Mouse (Mus musculus) myocyte (in vitro differentiated cells): ENCODE measurements around the gene Plin3. TPM values are rescaled to one million over a fixed set of nuclear protein-coding genes. Genes with fewer than 3 reads are reported as not detected.

Source experiments
- H3K27me3 ChIP-seq: one replicate; pipeline ENCODE4 v1.6.1; 2011; ENCODE audit not compliant: control insufficient read depth, insufficient read depth, insufficient read length
- H3K36me3 ChIP-seq: one replicate; pipeline ENCODE4 v1.6.1; 2011; ENCODE audit not compliant: control insufficient read depth, insufficient read depth
- H3K4me2 ChIP-seq: one replicate; pipeline ENCODE4 v1.6.1; 2011; ENCODE audit warnings: low read depth, control low read depth
- H3K4me3 ChIP-seq: one replicate; pipeline ENCODE4 v1.5.1; 2011; ENCODE audit warnings: mild to moderate bottlenecking, control low read depth, moderate library complexity
- H3K79me2 ChIP-seq: one replicate; pipeline ENCODE4 v1.6.1; 2011; ENCODE audit not compliant: control insufficient read depth, insufficient read depth
- H3ac ChIP-seq: one replicate; pipeline ENCODE4 v1.6.1; 2011; ENCODE audit not compliant: control insufficient read depth, insufficient read length
- CEBPB ChIP-seq: IDR thresholded peaks from 2 replicates; pipeline ENCODE4 v1.6.1; 2011; ENCODE audit warnings: mild to moderate bottlenecking, moderate library complexity; ENCODE audit not compliant: poor library complexity, insufficient read depth, severe bottlenecking
- E2F4 ChIP-seq: IDR thresholded peaks from one replicate; pipeline ENCODE4 v1.6.1; 2011; ENCODE audit warnings: mild to moderate bottlenecking, control low read depth, moderate library complexity; ENCODE audit not compliant: insufficient read depth
- MAX ChIP-seq: IDR thresholded peaks from one replicate; pipeline ENCODE4 v1.6.1; 2011; ENCODE audit warnings: low read depth, mild to moderate bottlenecking, control low read depth
- MYOD1 ChIP-seq, 3 experiments: IDR thresholded peaks; one replicate each; pipeline ENCODE4 v1.6.1; 2011; ENCODE audit warnings: control low read depth in 2 of 3, low read depth in 2 of 3, mild to moderate bottlenecking in 2 of 3, moderate library complexity in 1 of 3; ENCODE audit not compliant: insufficient read length in 2 of 3, control insufficient read depth in 1 of 3
- MYOG ChIP-seq, 3 experiments: IDR thresholded peaks; one replicate each; pipeline ENCODE4 v1.6.1; 2011; ENCODE audit warnings: control low read depth in 2 of 3, low read depth in 2 of 3, mild to moderate bottlenecking in 2 of 3; ENCODE audit not compliant: insufficient read length in 2 of 3, control insufficient read depth in 1 of 3, insufficient read depth in 1 of 3
- POLR2A ChIP-seq: IDR thresholded peaks from one replicate; pipeline ENCODE4 v1.6.1; 2011; ENCODE audit warnings: low read depth, mild to moderate bottlenecking, control low read depth, moderate library complexity; ENCODE audit not compliant: insufficient read length
- POLR2AphosphoS2 ChIP-seq: IDR thresholded peaks from one replicate; pipeline ENCODE4 v1.6.1; 2011; ENCODE audit warnings: low read depth, control low read depth; ENCODE audit not compliant: insufficient read length
- REST ChIP-seq: IDR thresholded peaks from one replicate; pipeline ENCODE4 v1.6.1; 2011; ENCODE audit warnings: mild to moderate bottlenecking, control low read depth, moderate library complexity; ENCODE audit not compliant: insufficient read depth, insufficient read length
- SRF ChIP-seq: IDR thresholded peaks from one replicate; pipeline ENCODE4 v1.6.1; 2011; ENCODE audit warnings: low read depth; ENCODE audit not compliant: control insufficient read depth, insufficient read length
- TCF12 ChIP-seq: IDR thresholded peaks from one replicate; pipeline ENCODE4 v1.6.1; 2011; ENCODE audit warnings: mild to moderate bottlenecking, control low read depth; ENCODE audit not compliant: poor library complexity, insufficient read depth, severe bottlenecking
- TCF3 ChIP-seq: IDR thresholded peaks from one replicate; pipeline ENCODE4 v1.6.1; 2011; ENCODE audit warnings: low read depth, control low read depth; ENCODE audit not compliant: insufficient read length
- USF1 ChIP-seq: IDR thresholded peaks from one replicate; pipeline ENCODE4 v1.6.1; 2011; ENCODE audit warnings: low read depth, mild to moderate bottlenecking, control low read depth, moderate library complexity
- polyA plus RNA-seq: library from polyadenylated mRNA; unstranded; fragments of >200 nt; fragmentation: generic; extraction: Trizol; gene quantifications from one replicate; pipeline ENCODE4 v1.2.1, GENCODE M21; 2012; ENCODE audit warnings: missing spikeins

The Plin3 gene
- polyA plus RNA-seq, 1 experiment = 44.8 TPM

DNA sequence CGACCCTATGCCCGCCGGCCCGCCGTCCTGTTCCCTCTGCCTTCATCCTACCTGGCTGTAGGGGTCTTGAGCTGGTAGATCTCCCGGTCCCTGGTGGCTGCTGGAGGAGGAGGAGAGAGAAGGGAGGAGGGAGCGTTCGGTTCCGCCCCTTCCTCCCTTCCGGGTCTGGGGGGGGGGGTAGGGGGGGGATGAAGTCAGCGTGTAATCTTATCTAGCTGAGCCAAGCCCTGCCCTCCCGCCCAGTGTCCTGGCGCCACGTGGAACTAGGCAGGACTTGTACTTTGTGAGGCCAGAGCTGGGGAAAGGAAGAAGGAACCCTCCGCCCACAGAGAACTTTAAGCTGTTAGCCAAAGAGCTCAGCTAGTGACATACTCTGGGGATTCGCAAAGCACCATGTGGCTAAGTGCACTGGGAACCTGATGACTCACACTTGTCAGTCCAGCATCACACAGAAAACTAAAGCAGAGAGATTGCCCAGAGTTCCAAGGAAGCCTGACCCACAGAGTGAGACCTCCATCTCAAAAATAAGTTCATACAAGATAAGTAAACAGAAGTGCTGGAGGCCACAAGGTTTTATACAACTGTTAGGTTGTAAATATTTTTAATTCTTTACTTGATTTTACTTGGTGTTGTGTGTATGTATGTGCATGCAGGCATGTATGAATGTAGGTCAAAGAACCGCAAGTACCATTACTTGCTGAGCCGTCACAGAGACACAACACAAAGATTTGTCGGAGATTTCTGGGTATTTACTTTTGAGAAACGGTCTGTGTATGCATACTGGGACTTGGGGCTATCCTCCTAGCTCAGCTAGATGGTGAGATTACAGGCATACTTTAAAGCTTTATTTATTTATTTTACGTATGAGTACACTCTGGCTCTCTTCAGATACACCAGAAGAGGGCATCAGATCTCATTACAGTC lies 15.8 kb downstream of the Plin3 start, which contains the start of gene Ticam1:
Gene Ticam1, minus strand, starts transcription at position 144 of the 924 bp plus-strand sequence.
- no peak for TF ChIP-seq MYOD1 (IDR thresholded peaks at IDR 0.05; ENCODE audit: control insufficient read depth in 1 of 3, insufficient read length in 2 of 3, low read depth in 2 of 3)
- peak; percentile 82 for TF ChIP-seq MAX
- no peak for TF ChIP-seq TCF3
- no peak for TF ChIP-seq SRF
- TF ChIP-seq E2F4 = no peak
- TF ChIP-seq MYOG (IDR thresholded peaks at IDR 0.05; ENCODE audit: control insufficient read depth in 1 of 3, insufficient read depth in 1 of 3, insufficient read length in 2 of 3, low read depth in 2 of 3) = no peak
- no peak for TF ChIP-seq TCF12
- TF ChIP-seq REST = no peak
- peak; percentile 56 for TF ChIP-seq POLR2AphosphoS2
- TF ChIP-seq CEBPB = no peak
- peak; percentile 58 for TF ChIP-seq USF1
- TF ChIP-seq POLR2A = peak; percentile 45
- H3K27me3 ChIP-seq = no peaks in the 10 kb centered on the region
- H3ac ChIP-seq = peak within 1 kb of the TSS; percentile 31
- no peaks in the 10 kb centered on the region for H3K36me3 ChIP-seq
- H3K4me2 ChIP-seq = peak within 1 kb of the TSS; percentile 86
- H3K79me2 ChIP-seq = peaks cover 9% of the 10 kb centered on the region
- H3K4me3 ChIP-seq = peak within 1 kb of the TSS; percentile 61

- peak overlapping the region; percentile 61 for H3K4me3 ChIP-seq
- no peaks in the 10 kb centered on the region for H3K27me3 ChIP-seq
- no peaks in the 10 kb centered on the region for H3K36me3 ChIP-seq
- H3K4me2 ChIP-seq = peak overlapping the region; percentile 86
- H3K79me2 ChIP-seq = peaks cover 9% of the 10 kb centered on the region
- TF ChIP-seq CEBPB (no peak), TCF12 (no peak), MYOG (IDR thresholded peaks at IDR 0.05; ENCODE audit: control insufficient read depth in 1 of 3, insufficient read depth in 1 of 3, insufficient read length in 2 of 3, low read depth in 2 of 3) (no peak), POLR2A (no peak), REST (no peak), E2F4 (no peak), MAX (no peak), SRF (no peak), POLR2AphosphoS2 (no peak), USF1 (no peak), TCF3 (no peak), MYOD1 (IDR thresholded peaks at IDR 0.05; ENCODE audit: control insufficient read depth in 1 of 3, insufficient read length in 2 of 3, low read depth in 2 of 3) (no peak)
- H3ac ChIP-seq = peak overlapping the region; percentile 31
These were observed 16.7 kb downstream of the Plin3 start for GRCm38 (mm10) chr17:56275842-56276480.

- Histone ChIP-seq H3K27me3 (no peaks in the 10 kb centered on the region), H3K4me3 (no peak overlapping the region), H3K79me2 (peaks cover 9% of the 10 kb centered on the region), H3ac (no peak overlapping the region), H3K36me3 (no peaks in the 10 kb centered on the region), H3K4me2 (no peak overlapping the region)
- no peak for TF ChIP-seq MYOD1 (IDR thresholded peaks at IDR 0.05; ENCODE audit: control insufficient read depth in 1 of 3, insufficient read length in 2 of 3, low read depth in 2 of 3)
- TF ChIP-seq MYOG (IDR thresholded peaks at IDR 0.05; ENCODE audit: control insufficient read depth in 1 of 3, insufficient read depth in 1 of 3, insufficient read length in 2 of 3, low read depth in 2 of 3) = no peak
- TF ChIP-seq POLR2A = no peak
- TF ChIP-seq E2F4 = no peak
- no peak for TF ChIP-seq TCF3
- TF ChIP-seq CEBPB = no peak
- no peak for TF ChIP-seq TCF12
- no peak for TF ChIP-seq REST
- no peak for TF ChIP-seq MAX
- no peak for TF ChIP-seq SRF
- no peak for TF ChIP-seq USF1
- no peak for TF ChIP-seq POLR2AphosphoS2
These were observed 18.7 kb downstream of the Plin3 start for GRCm38 (mm10) chr17:56273986-56274385.

DNA sequence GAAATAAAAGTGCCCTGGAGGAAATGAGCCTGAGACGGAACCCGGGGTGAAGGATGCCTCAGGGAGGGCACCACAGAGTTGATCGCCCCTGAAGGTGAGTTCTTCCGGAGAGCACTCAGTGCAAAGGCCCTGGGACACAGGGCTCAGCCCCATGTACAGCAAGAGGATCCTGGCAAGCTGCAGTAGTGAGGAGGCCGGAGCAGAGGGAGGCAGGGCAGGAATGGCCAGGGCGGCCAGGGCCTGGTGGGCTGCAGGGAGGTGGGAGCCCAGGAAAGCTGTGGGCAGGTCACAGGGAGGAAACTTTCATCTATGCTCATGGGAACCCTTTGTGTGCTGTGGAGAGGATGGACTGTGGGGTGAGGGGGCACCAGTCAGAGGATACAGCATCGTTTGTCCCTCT lies 19.2 kb downstream of the Plin3 start:
- no peak for TF ChIP-seq CEBPB
- Histone ChIP-seq H3ac (no peak overlapping the region), H3K79me2 (peaks cover 9% of the 10 kb centered on the region), H3K4me2 (no peak overlapping the region), H3K4me3 (no peak overlapping the region), H3K36me3 (no peaks in the 10 kb centered on the region), H3K27me3 (no peaks in the 10 kb centered on the region)
